Mouse (Mus musculus): ENCODE measurements at regions not wholly inside any gene's neighbourhood (a gene's known extent, or its start where the extent isn't known, plus 50 kb on each side); places are given as distances from the start of the nearest gene placed in this dataset.
A peak's percentile ranks its signal among the peaks of the same experiment; 100 is the strongest.
"Not testable (repeated sequence)": the region's sequence is repeated elsewhere in the genome, so short reads cannot be mapped to it uniquely, and the experiment has no call there.

DNA sequence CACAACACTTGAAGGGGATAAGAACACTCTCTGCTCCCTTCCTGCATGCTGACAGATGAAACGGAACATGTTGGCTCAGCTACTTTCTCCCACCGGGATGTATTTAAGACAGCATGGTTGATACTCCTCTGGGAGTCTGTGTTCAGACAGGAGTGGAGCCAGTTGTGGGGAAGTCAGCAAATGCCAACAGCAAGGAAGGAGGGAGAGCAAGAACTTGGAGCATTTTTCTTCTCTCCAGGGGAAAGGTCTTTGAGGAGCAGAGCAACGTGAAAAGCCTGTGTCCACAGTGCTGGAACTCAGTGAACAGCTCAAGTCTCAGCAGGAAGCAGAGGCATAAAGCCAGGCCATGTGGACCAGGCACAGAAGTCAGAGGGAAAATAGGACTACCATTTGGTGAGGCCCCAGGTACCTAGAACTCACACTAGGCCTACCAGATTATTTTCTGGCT lies 188.8 kb upstream of the Dmac1 start:
- Histone ChIP-seq H3K27ac (no peak overlapping the region), H3K9ac (no peak overlapping the region), H3K4me2 (no peak overlapping the region), H3K27me3 (no peaks in the 10 kb centered on the region), H3K36me3 (no peaks in the 10 kb centered on the region), H3K4me1 (peaks cover 7% of the 10 kb centered on the region; the same call in 1 of the 2 replicates), H3K4me3 (no peak overlapping the region), H3K9me3 (no peaks in the 10 kb centered on the region)
- no peak for ATAC-seq (ENCODE audit: insufficient number of reproducible peaks, insufficient read depth, low FRiP score, low TSS enrichment, low read depth)
- WGBS: 42% methylated on average over 3 of the region's 3 CpGs

- Histone ChIP-seq H3K4me1 (peaks cover 7% of the 10 kb centered on the region; the same call in 1 of the 2 replicates), H3K27me3 (no peaks in the 10 kb centered on the region), H3K4me2 (no peak overlapping the region), H3K9me3 (no peaks in the 10 kb centered on the region), H3K9ac (no peak overlapping the region), H3K4me3 (no peak overlapping the region), H3K36me3 (no peaks in the 10 kb centered on the region), H3K27ac (no peak overlapping the region)
- no peak for ATAC-seq (ENCODE audit: insufficient number of reproducible peaks, insufficient read depth, low FRiP score, low TSS enrichment, low read depth)
- WGBS: 94% methylated on average over 5 of the region's 5 CpGs
Observed at GRCm38 (mm10) chr4:75463579-75463978, 185.5 kb upstream of the Dmac1 start.

DNA sequence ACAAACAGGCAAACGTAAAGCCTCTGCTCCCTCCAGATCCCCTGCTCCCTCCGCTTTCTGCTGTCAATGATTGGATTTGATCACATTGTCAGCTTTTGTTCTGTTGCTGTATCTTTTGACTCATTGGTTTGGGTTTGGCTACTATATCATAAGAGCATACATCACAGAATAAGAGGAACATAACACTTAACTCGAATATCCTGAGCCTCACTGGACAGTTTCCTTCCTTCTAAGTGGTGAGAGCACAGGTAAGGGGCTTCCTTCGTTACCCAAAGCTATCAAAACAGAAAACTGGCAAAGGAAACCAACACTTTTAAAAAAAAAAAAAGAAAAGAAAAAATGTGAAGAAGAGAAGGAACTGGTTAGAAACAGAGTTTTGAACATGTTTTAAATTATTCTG lies 171.4 kb upstream of the Dmac1 start:
- H3K4me3 ChIP-seq: no peak overlapping the region
- ATAC-seq (ENCODE audit: insufficient number of reproducible peaks, insufficient read depth, low FRiP score, low TSS enrichment, low read depth): no peak
- 81% methylated on average over 4 of the region's 4 CpGs for WGBS
- no peak overlapping the region for H3K4me2 ChIP-seq
- H3K36me3 ChIP-seq: no peaks in the 10 kb centered on the region
- H3K27ac ChIP-seq: no peak overlapping the region
- 0 out of 2 replicates have a peak, but pooled peaks cover 4% of the 10 kb centered on the region for H3K9me3 ChIP-seq
- no peak overlapping the region for H3K9ac ChIP-seq
- H3K4me1 ChIP-seq: no peaks in the 10 kb centered on the region
- no peaks in the 10 kb centered on the region for H3K27me3 ChIP-seq

GRCm38 (mm10) chr4:75423296-75423695 lies 145.2 kb upstream of the Dmac1 start:
- Histone ChIP-seq H3K9me3 (no peaks in the 10 kb centered on the region), H3K4me2 (no peak overlapping the region), H3K4me1 (no peaks in the 10 kb centered on the region), H3K9ac (no peak overlapping the region), H3K27ac (no peak overlapping the region), H3K4me3 (no peak overlapping the region), H3K36me3 (no peaks in the 10 kb centered on the region), H3K27me3 (no peaks in the 10 kb centered on the region)
- ATAC-seq (ENCODE audit: insufficient number of reproducible peaks, insufficient read depth, low FRiP score, low TSS enrichment, low read depth): no peak

DNA sequence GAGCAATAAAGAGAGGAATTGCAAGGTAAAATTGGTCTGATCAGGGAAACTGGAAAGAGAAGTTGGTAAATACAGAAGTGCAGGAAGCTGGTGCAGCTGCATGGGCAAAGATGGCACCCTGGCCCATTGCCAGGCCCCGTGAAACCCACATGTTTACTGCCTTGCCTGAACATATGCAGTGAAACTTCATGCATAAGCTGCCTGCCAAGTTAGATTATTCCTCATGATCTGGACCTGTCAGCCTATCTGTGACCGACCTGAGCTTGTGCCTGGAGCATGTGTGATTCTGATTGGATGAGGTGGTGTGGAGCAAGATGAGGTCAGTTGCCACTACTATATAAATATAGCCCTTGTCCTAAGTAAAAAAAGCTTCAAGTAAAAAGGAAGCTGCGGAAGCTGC lies 122.6 kb upstream of the Dmac1 start:
- not testable (repeated sequence) for H3K27ac ChIP-seq; H3K4me1 ChIP-seq; ATAC-seq (ENCODE audit: insufficient number of reproducible peaks, insufficient read depth, low FRiP score, low TSS enrichment, low read depth); H3K36me3 ChIP-seq; H3K4me2 ChIP-seq; H3K9me3 ChIP-seq; H3K9ac ChIP-seq; H3K4me3 ChIP-seq; H3K27me3 ChIP-seq
- 82% methylated on average over 3 of the region's 3 CpGs for WGBS

DNA sequence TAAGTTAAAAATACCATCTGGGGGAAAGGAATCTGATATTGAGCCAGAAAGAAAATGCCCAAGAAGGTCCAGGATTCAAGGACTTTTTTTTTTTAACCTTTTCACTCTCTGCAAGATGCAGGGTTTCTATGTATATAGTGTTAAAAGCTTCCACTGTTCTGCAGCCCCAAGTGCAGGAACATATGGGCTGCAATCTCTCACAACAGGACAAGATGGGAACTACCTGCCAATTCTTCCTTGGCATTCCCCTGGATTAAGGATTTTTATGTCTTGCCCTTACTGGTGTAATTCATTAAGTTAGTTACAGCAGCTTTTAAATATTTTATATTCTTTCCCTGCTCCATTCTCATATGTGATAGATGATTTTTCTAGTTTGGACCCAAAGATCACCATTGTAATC lies 116.9 kb upstream of the Dmac1 start:
- H3K27me3 ChIP-seq: no peaks in the 10 kb centered on the region
- H3K4me2 ChIP-seq: no peak overlapping the region
- no peak for ATAC-seq (ENCODE audit: insufficient number of reproducible peaks, insufficient read depth, low FRiP score, low TSS enrichment, low read depth)
- H3K36me3 ChIP-seq: no peaks in the 10 kb centered on the region
- H3K27ac ChIP-seq: no peak overlapping the region
- H3K9me3 ChIP-seq: no peaks in the 10 kb centered on the region
- no peak overlapping the region for H3K4me3 ChIP-seq
- no peaks in the 10 kb centered on the region for H3K4me1 ChIP-seq
- no peak overlapping the region for H3K9ac ChIP-seq

DNA sequence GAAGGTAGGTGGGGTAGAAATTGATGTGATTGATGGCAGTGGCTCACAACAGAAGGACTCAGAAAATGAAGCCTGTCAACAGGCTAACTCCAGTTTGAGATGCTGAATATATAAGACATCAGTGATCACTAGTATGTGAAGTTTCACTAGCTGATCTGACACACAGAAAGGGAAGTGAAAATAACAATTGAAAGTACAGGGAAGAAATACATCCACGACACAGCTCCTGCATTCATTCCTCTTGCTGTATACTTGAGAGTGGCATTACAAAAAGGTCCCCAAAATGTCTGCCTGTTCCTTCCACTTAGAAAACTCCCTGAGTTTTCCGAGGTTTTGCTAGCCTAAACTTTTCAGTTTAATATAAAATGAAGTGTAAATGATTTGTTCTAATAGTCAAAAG lies 116.2 kb upstream of the Dmac1 start:
- H3K4me3 ChIP-seq: no peak overlapping the region
- H3K4me1 ChIP-seq: no peaks in the 10 kb centered on the region
- no peak overlapping the region for H3K9ac ChIP-seq
- no peaks in the 10 kb centered on the region for H3K9me3 ChIP-seq
- H3K4me2 ChIP-seq: no peak overlapping the region
- no peaks in the 10 kb centered on the region for H3K36me3 ChIP-seq
- 66% methylated on average over 2 of the region's 2 CpGs for WGBS
- H3K27ac ChIP-seq: no peak overlapping the region
- no peak for ATAC-seq (ENCODE audit: insufficient number of reproducible peaks, insufficient read depth, low FRiP score, low TSS enrichment, low read depth)
- no peaks in the 10 kb centered on the region for H3K27me3 ChIP-seq

DNA sequence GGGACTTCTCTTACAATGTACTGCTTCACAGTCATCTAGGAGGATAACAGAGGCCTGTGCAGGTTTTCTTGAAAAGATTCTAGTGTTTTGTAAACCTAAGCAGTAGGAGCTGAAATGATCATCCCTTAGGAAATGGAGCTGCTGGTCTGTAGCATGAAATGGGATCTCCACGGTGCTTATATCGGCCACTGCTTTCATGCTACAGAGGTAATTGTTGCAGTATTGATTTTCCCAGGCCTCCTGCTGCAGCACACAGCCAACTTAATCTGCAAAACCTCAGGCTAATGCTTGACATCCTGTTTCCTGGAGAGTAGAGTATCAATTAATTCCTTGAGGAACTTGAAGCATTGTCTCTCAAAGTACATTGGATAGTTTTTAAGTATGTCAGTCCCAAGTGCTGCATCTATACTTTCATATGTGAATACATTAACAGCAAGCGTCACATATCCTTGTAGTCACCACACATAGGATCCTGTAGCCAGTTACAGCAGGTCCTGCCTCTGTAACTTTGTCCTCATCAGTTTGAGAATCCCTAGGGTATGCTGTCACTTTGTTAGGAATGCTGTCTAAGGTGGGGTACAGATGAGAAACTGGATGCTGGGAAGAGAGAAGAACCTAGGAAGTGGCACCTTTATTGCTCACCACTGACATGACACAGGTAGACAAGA lies 108.3 kb upstream of the Dmac1 start:
- Histone ChIP-seq H3K27ac (peak overlapping the region; percentile 60), H3K27me3 (no peaks in the 10 kb centered on the region), H3K9ac (no peak overlapping the region), H3K4me3 (no peak overlapping the region), H3K4me1 (peaks cover 10% of the 10 kb centered on the region), H3K36me3 (no peaks in the 10 kb centered on the region), H3K4me2 (no peak overlapping the region), H3K9me3 (no peaks in the 10 kb centered on the region)
- no peak for ATAC-seq (ENCODE audit: insufficient number of reproducible peaks, insufficient read depth, low FRiP score, low TSS enrichment, low read depth)
- WGBS: 23% methylated on average over 3 of the region's 3 CpGs

GRCm38 (mm10) chr4:75359496-75359895 lies 81.4 kb upstream of the Dmac1 start:
- H3K27me3 ChIP-seq: no peaks in the 10 kb centered on the region
- H3K27ac ChIP-seq: no peak overlapping the region
- no peaks in the 10 kb centered on the region for H3K36me3 ChIP-seq
- no peak overlapping the region for H3K4me2 ChIP-seq
- WGBS: 83% methylated on average over 2 of the region's 2 CpGs
- no peaks in the 10 kb centered on the region for H3K4me1 ChIP-seq
- H3K9me3 ChIP-seq: no peaks in the 10 kb centered on the region
- no peak for ATAC-seq (ENCODE audit: insufficient number of reproducible peaks, insufficient read depth, low FRiP score, low TSS enrichment, low read depth)
- no peak overlapping the region for H3K9ac ChIP-seq
- H3K4me3 ChIP-seq: no peak overlapping the region

DNA sequence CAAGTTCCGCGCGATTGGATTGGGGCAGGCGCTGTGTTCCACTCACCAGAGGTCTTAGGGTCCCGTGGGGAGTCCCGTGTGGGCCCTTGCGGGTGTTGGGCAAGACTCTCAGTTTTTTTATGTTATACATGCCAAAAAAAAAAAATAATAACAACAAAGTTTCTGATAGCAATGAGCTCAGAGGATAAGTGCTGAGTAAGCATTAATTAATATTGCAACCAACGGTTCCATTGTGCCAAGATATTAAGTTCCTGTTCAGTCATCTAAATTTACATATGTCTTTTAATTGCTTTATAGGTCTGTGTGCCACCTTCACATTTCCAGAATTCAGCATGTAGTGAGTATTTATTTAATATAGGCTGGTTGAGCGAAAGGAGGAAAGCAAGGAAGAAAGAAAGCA lies 77.5 kb upstream of the Dmac1 start:
- Histone ChIP-seq H3K36me3 (no peaks in the 10 kb centered on the region), H3K4me1 (no peaks in the 10 kb centered on the region), H3K4me3 (no peak overlapping the region), H3K27me3 (no peaks in the 10 kb centered on the region), H3K4me2 (no peak overlapping the region), H3K9me3 (no peaks in the 10 kb centered on the region), H3K27ac (no peak overlapping the region), H3K9ac (no peak overlapping the region)
- WGBS: 94% methylated on average over 6 of the region's 9 CpGs
- ATAC-seq (ENCODE audit: insufficient number of reproducible peaks, insufficient read depth, low FRiP score, low TSS enrichment, low read depth): no peak

GRCm38 (mm10) chr4:75334496-75334895 lies 56.4 kb upstream of the Dmac1 start:
- Histone ChIP-seq H3K9me3 (no peaks in the 10 kb centered on the region), H3K27me3 (no peaks in the 10 kb centered on the region), H3K4me3 (no peak overlapping the region), H3K36me3 (no peaks in the 10 kb centered on the region), H3K4me2 (no peak overlapping the region), H3K4me1 (peaks cover 5% of the 10 kb centered on the region; the same call in 1 of the 2 replicates), H3K27ac (no peak overlapping the region), H3K9ac (no peak overlapping the region)
- 90% methylated on average over 2 of the region's 2 CpGs for WGBS
- ATAC-seq (ENCODE audit: insufficient number of reproducible peaks, insufficient read depth, low FRiP score, low TSS enrichment, low read depth): no peak

DNA sequence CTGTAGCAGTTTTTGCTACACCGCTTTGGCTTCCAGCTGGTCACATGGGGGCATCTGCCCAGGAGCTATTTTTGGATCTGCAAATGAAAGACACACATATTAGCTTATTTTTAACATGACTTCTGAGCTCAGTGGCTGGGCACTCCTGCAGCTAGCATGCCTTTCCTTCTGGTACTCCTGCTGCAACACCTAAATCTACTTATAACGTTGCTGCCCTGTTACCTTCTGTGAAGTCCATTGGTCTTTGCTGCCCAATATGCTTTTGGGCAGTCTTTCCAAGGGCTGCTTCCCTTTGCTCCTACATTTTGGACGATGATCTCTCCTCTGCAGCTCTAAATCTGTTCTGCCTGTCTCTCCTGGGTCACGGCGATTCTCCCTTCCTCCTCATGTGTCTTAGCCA lies 54.7 kb upstream of the Dmac1 start:
- peaks cover 8% of the 10 kb centered on the region; the same call in 1 of the 2 replicates for H3K4me1 ChIP-seq
- H3K9ac ChIP-seq: no peak overlapping the region
- no peak overlapping the region for H3K4me3 ChIP-seq
- 34% methylated on average over 5 of the region's 5 CpGs for WGBS
- H3K4me2 ChIP-seq: peak overlapping the region; percentile 7; the same call in 1 of the 2 replicates
- no peaks in the 10 kb centered on the region for H3K27me3 ChIP-seq
- ATAC-seq (ENCODE audit: insufficient number of reproducible peaks, insufficient read depth, low FRiP score, low TSS enrichment, low read depth): no peak
- H3K9me3 ChIP-seq: no peaks in the 10 kb centered on the region
- H3K36me3 ChIP-seq: no peaks in the 10 kb centered on the region
- H3K27ac ChIP-seq: no peak overlapping the region; the same call in 1 of the 2 replicates

Data from embryonic facial prominence, embryonic 13.5 days (tissue).